Mouse (Mus musculus) testis, adult 2 months (tissue): Measurements from ENCODE around the gene Rab3gap2. TPM values are rescaled to one million over a fixed set of nuclear protein-coding genes. Genes with fewer than 3 reads are reported as not detected.

Experiments used
- H3K27ac ChIP-seq: fragments of 200-500 bp; 2 replicates; pipeline ENCODE4 v1.5.1; 2012; ENCODE audit warnings: low read depth, low read length; ENCODE audit not compliant: control insufficient read depth, insufficient read depth
- H3K27me3 ChIP-seq: fragments of 200-500 bp; 2 replicates; pipeline ENCODE4 v1.6.1; 2012; ENCODE audit warnings: mild to moderate bottlenecking, low read length, moderate library complexity; ENCODE audit not compliant: control insufficient read depth, insufficient read depth
- H3K36me3 ChIP-seq: fragments of 200-500 bp; 2 replicates; pipeline ENCODE4 v1.6.1; 2012; ENCODE audit warnings: mild to moderate bottlenecking, low read length; ENCODE audit not compliant: control insufficient read depth, insufficient read depth
- H3K4me1 ChIP-seq: fragments of 200-500 bp; 2 replicates; pipeline ENCODE4 v1.6.1; 2012; ENCODE audit warnings: low read length; ENCODE audit not compliant: control insufficient read depth, insufficient read depth
- H3K4me3 ChIP-seq: fragments of 200-500 bp; 2 replicates; pipeline ENCODE4 v1.5.1; 2012; ENCODE audit warnings: low read depth, mild to moderate bottlenecking, low read length, moderate library complexity, mixed read lengths; ENCODE audit not compliant: control insufficient read depth
- CTCF ChIP-seq: fragments of 200-500 bp; IDR thresholded peaks from 2 replicates; pipeline ENCODE4 v1.5.1; 2012; ENCODE audit warnings: low read depth, mild to moderate bottlenecking, inconsistent platforms, low read length, moderate library complexity; ENCODE audit not compliant: control insufficient read depth, insufficient read depth, insufficient replicate concordance
- POLR2A ChIP-seq: fragments of 200-500 bp; IDR thresholded peaks from 2 replicates; pipeline ENCODE4 v1.6.1; 2012; ENCODE audit warnings: low read depth, mild to moderate bottlenecking, inconsistent platforms, low read length, moderate library complexity; ENCODE audit not compliant: control insufficient read depth
- polyA plus RNA-seq: library from polyadenylated mRNA; depleted of rRNA; stranded (reverse); fragments of >200 nt; gene quantifications from 2 replicates; pipeline ENCODE4 v1.2.3, GENCODE M21; 2012; rRNA removed

Gene Rab3gap2
- polyA plus RNA-seq, 1 experiment, result 13.7 TPM

GRCm38 (mm10) chr1:185334136-185334535, 130.2 kb downstream of the Rab3gap2 start:
- TF ChIP-seq POLR2A, result no peak
- peaks cover 9% of the 10 kb centered on the region for H3K4me1 ChIP-seq
- no peak overlapping the region for H3K27ac ChIP-seq
- H3K27me3 ChIP-seq, result no peaks in the 10 kb centered on the region
- H3K4me3 ChIP-seq, result no peak overlapping the region
- H3K36me3 ChIP-seq, result no peaks in the 10 kb centered on the region

- H3K36me3 ChIP-seq, result no peaks in the 10 kb centered on the region
- no peak for TF ChIP-seq POLR2A
- no peak for TF ChIP-seq CTCF
- H3K4me3 ChIP-seq, result no peak overlapping the region
- H3K27me3 ChIP-seq, result no peaks in the 10 kb centered on the region
- H3K4me1 ChIP-seq, result peaks cover 5% of the 10 kb centered on the region
- H3K27ac ChIP-seq, result no peak overlapping the region
Observed at GRCm38 (mm10) chr1:185335231-185335765, 131.4 kb downstream of the Rab3gap2 start.

Other genes starting within 250 kb of the Rab3gap2 start
- 1.3 and 1.5 TPM in 2 replicates for gene Mark1, start 204.5 kb upstream of the Rab3gap2 start, polyA plus RNA-seq
- 8.5 and 12.0 TPM in 2 replicates for gene Iars2, start 125.3 kb downstream of the Rab3gap2 start, polyA plus RNA-seq
- gene Bpnt1, start 128.0 kb downstream of the Rab3gap2 start, polyA plus RNA-seq, result 24.5 and 29.3 TPM in 2 replicates
- gene Eprs, start 158.9 kb downstream of the Rab3gap2 start, polyA plus RNA-seq, result 13.7 and 15.3 TPM in 2 replicates